Mouse (Mus musculus) cerebellum, adult 2 months (tissue): ENCODE data around the gene Hdac10.

Source experiments
- CTCF ChIP-seq: fragments of 200-500 bp; IDR thresholded peaks from 2 replicates; pipeline ENCODE4 v1.5.1; 2011; ENCODE audit warnings: low read depth, mild to moderate bottlenecking, control low read depth, low read length, moderate library complexity, borderline replicate concordance; ENCODE audit not compliant: insufficient read depth
- POLR2A ChIP-seq: fragments of 200-500 bp; IDR thresholded peaks from 2 replicates; pipeline ENCODE4 v1.6.1; 2011; ENCODE audit warnings: low read length, control low read depth, borderline replicate concordance; ENCODE audit not compliant: insufficient read depth

DNA sequence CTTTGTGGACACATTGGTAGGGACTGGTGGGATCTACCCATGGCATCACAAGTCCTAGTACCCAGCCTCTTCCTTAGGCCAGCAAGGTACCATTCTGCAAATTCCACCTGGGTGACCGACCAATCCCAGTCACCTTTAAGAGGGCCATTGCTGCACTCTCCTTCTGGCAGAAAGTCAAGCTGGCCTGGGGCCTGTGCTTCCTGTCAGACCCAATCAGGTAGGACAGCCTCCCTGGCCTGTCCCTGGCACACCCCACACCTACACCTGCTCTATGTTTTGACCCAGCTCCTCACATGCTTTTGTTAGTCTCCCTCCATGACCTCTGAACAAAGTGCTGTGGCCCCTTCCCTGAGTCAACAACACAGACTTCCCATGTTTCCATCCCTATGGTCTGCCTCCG lies 43.7 kb downstream of the Hdac10 start:
- TF ChIP-seq CTCF (no peak), POLR2A (no peak)
